Mouse (Mus musculus): ENCODE results near the gene Clrn1. TPM values are rescaled to one million over a fixed set of nuclear protein-coding genes. Genes with fewer than 3 reads are reported as not detected.

Clrn1 gene
- total and polyA plus RNA-seq, 2 experiments: not detected

DNA sequence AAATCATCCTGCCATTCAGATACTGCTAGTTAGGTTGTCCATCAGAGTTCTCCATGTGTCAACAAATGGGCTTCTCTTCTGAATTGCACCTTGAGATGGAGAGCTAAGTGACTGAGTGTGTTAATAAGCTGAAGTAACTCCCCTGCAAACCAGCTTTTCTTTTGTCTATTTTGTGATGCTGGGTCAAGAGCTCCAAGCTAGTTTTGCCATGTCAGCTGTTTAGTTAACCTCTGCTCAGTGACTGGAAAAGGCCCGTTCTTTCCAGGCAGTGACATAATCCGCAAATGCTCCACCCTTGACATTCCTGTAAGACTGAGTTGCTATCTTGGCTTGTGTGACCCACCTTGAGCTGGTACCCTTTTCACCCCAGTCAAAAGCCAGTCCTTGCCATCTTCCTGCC is 22.2 kb downstream of the Clrn1 start:
- WGBS: 42% methylated on average over 2 of the region's 2 CpGs
- Histone ChIP-seq H3K36me3 (ENCODE audit: control insufficient read depth, insufficient read depth, low read length) (no peaks in the 10 kb centered on the region), H3K27ac (replicated peaks; ENCODE audit: insufficient read depth, low read depth, low read length) (no peak overlapping the region), H3K4me1 (ENCODE audit: control insufficient read depth, insufficient read depth, low read length) (no peaks in the 10 kb centered on the region), H3K9ac (ENCODE audit: low read depth, low read length) (no peak overlapping the region), H3K27me3 (ENCODE audit: control insufficient read depth, insufficient read depth, low read length) (no peaks in the 10 kb centered on the region), H3K4me3 (ENCODE audit: insufficient read depth, low read depth, low read length) (no peak overlapping the region), H3K79me2 (ENCODE audit: control insufficient read depth, insufficient read depth, low read length) (no peaks in the 10 kb centered on the region)
- DNase-seq (ENCODE audit: extremely low read depth, low read depth, low spot score): no peak
- TF ChIP-seq CTCF (IDR thresholded peaks at IDR 0.05; ENCODE audit: low read depth, low read length) (no peak), POLR2A (IDR thresholded peaks at IDR 0.05; ENCODE audit: extremely low read depth, insufficient read depth, low read length) (no peak)

DNA sequence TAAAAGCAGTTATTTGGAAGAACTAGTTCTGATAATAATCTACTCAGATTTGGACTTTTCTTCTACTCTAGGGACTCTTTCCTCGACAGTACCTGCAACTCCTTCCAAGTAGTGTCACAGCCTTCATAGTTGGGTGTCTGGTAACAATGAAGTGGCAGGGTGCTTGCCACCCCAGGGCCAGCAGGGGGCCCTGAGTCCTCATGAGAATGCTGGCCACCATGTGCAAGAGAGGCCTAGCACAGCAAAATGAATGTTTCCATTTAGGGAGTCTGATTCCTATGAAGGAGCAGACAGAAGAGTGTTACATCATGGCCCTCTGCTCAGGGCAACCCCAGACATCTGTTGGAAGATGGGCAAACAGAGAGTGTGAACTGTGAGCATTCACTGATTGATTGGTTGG is 41.7 kb downstream of the Clrn1 start:
- Histone ChIP-seq H3K9ac (ENCODE audit: low read depth, low read length) (no peak overlapping the region), H3K4me1 (ENCODE audit: control insufficient read depth, insufficient read depth, low read length) (no peaks in the 10 kb centered on the region), H3K36me3 (ENCODE audit: control insufficient read depth, insufficient read depth, low read length) (no peaks in the 10 kb centered on the region), H3K27ac (replicated peaks; ENCODE audit: insufficient read depth, low read depth, low read length) (no peak overlapping the region), H3K27me3 (ENCODE audit: control insufficient read depth, insufficient read depth, low read length) (no peaks in the 10 kb centered on the region), H3K79me2 (ENCODE audit: control insufficient read depth, insufficient read depth, low read length) (no peaks in the 10 kb centered on the region), H3K4me3 (ENCODE audit: insufficient read depth, low read depth, low read length) (no peak overlapping the region)
- WGBS: 59% methylated on average over 1 of the region's 1 CpGs
- TF ChIP-seq CTCF (IDR thresholded peaks at IDR 0.05; ENCODE audit: low read depth, low read length): peak; percentile 59
- TF ChIP-seq POLR2A (IDR thresholded peaks at IDR 0.05; ENCODE audit: extremely low read depth, insufficient read depth, low read length): no peak
- no peak for DNase-seq (ENCODE audit: extremely low read depth, low read depth, low spot score)

DNA sequence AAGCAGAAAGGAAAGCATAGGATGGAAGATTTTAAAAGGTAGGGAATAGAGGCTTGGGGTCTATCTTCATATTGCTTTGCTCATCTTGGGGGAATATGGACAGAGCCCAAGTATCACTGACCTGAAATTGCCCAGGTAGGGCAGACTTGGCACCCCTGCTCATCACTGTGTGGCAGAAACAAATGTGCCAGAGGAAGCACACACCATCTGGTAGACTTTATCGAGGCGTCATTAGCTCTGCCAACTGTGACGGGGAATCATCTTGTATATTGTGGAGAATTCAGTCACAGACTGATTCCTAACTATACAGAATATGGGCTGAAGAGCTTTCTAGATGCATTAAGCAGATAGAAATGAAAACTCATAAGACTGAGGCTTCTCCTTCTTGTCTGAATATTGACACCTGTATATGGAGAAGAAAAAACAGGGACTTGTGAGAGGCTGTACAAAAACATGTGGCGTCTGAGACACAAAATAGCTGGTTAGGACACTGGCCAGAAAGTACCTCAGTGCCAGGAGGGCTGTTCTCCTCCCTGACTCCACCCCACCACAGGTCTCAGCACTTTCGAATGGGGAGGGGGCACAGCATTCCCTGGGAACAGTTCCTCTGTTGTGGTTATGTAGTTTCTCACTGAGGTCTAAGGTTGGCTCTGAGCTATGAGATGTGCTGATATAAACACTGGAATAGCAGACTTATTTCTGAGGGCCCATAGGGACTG is 51.5 kb downstream of the Clrn1 start:
- H3K36me3 ChIP-seq (ENCODE audit: control insufficient read depth, insufficient read depth, low read length): no peaks in the 10 kb centered on the region
- no peak overlapping the region for H3K9ac ChIP-seq (ENCODE audit: low read depth, low read length)
- no peak for TF ChIP-seq CTCF (IDR thresholded peaks at IDR 0.05; ENCODE audit: low read depth, low read length)
- TF ChIP-seq POLR2A (IDR thresholded peaks at IDR 0.05; ENCODE audit: extremely low read depth, insufficient read depth, low read length): no peak
- H3K4me3 ChIP-seq (ENCODE audit: insufficient read depth, low read depth, low read length): no peak overlapping the region
- 83% methylated on average over 5 of the region's 5 CpGs for WGBS
- no peaks in the 10 kb centered on the region for H3K27me3 ChIP-seq (ENCODE audit: control insufficient read depth, insufficient read depth, low read length)
- no peak for DNase-seq (ENCODE audit: extremely low read depth, low read depth, low spot score)
- H3K27ac ChIP-seq (replicated peaks; ENCODE audit: insufficient read depth, low read depth, low read length): no peak overlapping the region
- no peaks in the 10 kb centered on the region for H3K4me1 ChIP-seq (ENCODE audit: control insufficient read depth, insufficient read depth, low read length)
- H3K79me2 ChIP-seq (ENCODE audit: control insufficient read depth, insufficient read depth, low read length): no peaks in the 10 kb centered on the region

DNA sequence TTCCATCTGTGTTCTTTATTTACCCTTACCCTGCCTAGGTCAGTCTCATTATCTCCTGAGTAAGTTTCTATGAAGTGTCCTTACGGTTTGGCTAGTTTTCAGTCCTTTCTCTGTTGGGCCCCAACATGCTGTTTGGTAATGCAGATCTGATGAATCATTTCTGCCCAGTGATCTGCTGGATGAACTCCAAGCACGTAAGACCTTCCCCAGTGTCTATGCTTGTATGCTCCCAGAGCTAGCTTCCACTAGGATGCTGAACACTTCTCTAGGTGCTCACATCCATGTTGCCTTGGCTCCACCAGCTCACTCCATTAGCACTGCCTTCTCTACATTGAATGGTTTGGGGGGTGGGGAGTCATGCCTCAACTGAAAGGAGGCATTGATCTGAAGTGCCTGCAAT is 52.3 kb downstream of the Clrn1 start:
- no peak overlapping the region for H3K9ac ChIP-seq (ENCODE audit: low read depth, low read length)
- no peaks in the 10 kb centered on the region for H3K4me1 ChIP-seq (ENCODE audit: control insufficient read depth, insufficient read depth, low read length)
- no peaks in the 10 kb centered on the region for H3K79me2 ChIP-seq (ENCODE audit: control insufficient read depth, insufficient read depth, low read length)
- TF ChIP-seq POLR2A (IDR thresholded peaks at IDR 0.05; ENCODE audit: extremely low read depth, insufficient read depth, low read length): no peak
- TF ChIP-seq CTCF (IDR thresholded peaks at IDR 0.05; ENCODE audit: low read depth, low read length): no peak
- no peaks in the 10 kb centered on the region for H3K36me3 ChIP-seq (ENCODE audit: control insufficient read depth, insufficient read depth, low read length)
- no peak overlapping the region for H3K4me3 ChIP-seq (ENCODE audit: insufficient read depth, low read depth, low read length)
- H3K27ac ChIP-seq (replicated peaks; ENCODE audit: insufficient read depth, low read depth, low read length): no peak overlapping the region
- no peaks in the 10 kb centered on the region for H3K27me3 ChIP-seq (ENCODE audit: control insufficient read depth, insufficient read depth, low read length)
- WGBS: 86% methylated on average over 2 of the region's 2 CpGs
- DNase-seq (ENCODE audit: extremely low read depth, low read depth, low spot score): no peak

DNA sequence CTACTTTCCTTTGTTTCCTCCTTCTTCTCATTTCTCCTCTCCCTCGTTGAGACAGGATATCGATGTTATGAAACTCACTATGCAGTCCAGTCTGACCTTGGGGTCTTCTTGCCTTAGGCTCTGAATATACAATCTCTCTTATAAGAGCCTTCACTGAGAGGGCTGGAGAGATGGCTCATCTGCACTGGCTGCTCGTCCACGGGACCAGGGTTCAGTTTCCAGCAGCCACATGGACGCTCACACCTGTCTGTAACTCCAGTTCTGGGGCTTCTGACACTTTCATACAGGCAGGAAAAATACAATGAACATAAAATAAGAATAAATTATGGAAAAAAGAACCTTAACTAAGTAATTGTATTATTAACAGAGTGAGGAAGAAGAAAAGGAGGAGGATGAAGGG is 53.6 kb downstream of the Clrn1 start:
- Histone ChIP-seq H3K4me1 (ENCODE audit: control insufficient read depth, insufficient read depth, low read length) (no peaks in the 10 kb centered on the region), H3K27ac (replicated peaks; ENCODE audit: insufficient read depth, low read depth, low read length) (no peak overlapping the region), H3K9ac (ENCODE audit: low read depth, low read length) (no peak overlapping the region), H3K36me3 (ENCODE audit: control insufficient read depth, insufficient read depth, low read length) (no peaks in the 10 kb centered on the region), H3K79me2 (ENCODE audit: control insufficient read depth, insufficient read depth, low read length) (no peaks in the 10 kb centered on the region), H3K27me3 (ENCODE audit: control insufficient read depth, insufficient read depth, low read length) (no peaks in the 10 kb centered on the region), H3K4me3 (ENCODE audit: insufficient read depth, low read depth, low read length) (no peak overlapping the region)
- TF ChIP-seq POLR2A (IDR thresholded peaks at IDR 0.05; ENCODE audit: extremely low read depth, insufficient read depth, low read length) (no peak), CTCF (IDR thresholded peaks at IDR 0.05; ENCODE audit: low read depth, low read length) (no peak)
- whole genome bisulfite sequencing: 80% methylated on average over 5 of the region's 5 CpGs
- DNase-seq (ENCODE audit: extremely low read depth, low read depth, low spot score): no peak

DNA sequence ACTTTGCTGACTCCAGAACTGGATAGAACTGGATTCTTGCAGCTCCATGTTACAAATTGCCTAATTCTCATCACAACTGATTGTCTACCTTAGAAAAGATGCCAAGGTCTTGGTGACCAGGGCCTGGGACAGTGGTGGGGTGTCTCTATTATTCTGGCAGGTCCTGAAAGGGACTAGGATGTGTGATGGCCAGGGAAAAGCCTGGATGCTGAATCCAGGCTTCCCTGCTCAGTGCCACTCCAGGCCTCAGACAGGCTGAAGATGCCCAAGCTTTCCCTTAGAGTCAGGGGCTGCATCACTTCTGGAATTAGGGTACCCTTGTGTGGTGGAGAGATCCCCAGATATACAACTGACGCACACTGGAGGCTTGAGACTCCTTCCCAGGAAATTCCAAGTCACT is 55.2 kb downstream of the Clrn1 start:
- Histone ChIP-seq H3K27ac (replicated peaks; ENCODE audit: insufficient read depth, low read depth, low read length) (no peak overlapping the region), H3K4me3 (ENCODE audit: insufficient read depth, low read depth, low read length) (no peak overlapping the region), H3K9ac (ENCODE audit: low read depth, low read length) (no peak overlapping the region), H3K4me1 (ENCODE audit: control insufficient read depth, insufficient read depth, low read length) (no peaks in the 10 kb centered on the region), H3K27me3 (ENCODE audit: control insufficient read depth, insufficient read depth, low read length) (no peaks in the 10 kb centered on the region), H3K36me3 (ENCODE audit: control insufficient read depth, insufficient read depth, low read length) (no peaks in the 10 kb centered on the region), H3K79me2 (ENCODE audit: control insufficient read depth, insufficient read depth, low read length) (no peaks in the 10 kb centered on the region)
- WGBS: 92% methylated on average over 1 of the region's 1 CpGs
- TF ChIP-seq POLR2A (IDR thresholded peaks at IDR 0.05; ENCODE audit: extremely low read depth, insufficient read depth, low read length) (no peak), CTCF (IDR thresholded peaks at IDR 0.05; ENCODE audit: low read depth, low read length) (no peak)
- no peak for DNase-seq (ENCODE audit: extremely low read depth, low read depth, low spot score)
